Mouse (Mus musculus): ENCODE results near the gene Cfap65. TPM values are rescaled to one million over a fixed set of nuclear protein-coding genes. Genes with fewer than 3 reads are reported as not detected.

The Cfap65 gene
- polyA plus RNA-seq, 2 experiments from 2014 or later = not detected

DNA sequence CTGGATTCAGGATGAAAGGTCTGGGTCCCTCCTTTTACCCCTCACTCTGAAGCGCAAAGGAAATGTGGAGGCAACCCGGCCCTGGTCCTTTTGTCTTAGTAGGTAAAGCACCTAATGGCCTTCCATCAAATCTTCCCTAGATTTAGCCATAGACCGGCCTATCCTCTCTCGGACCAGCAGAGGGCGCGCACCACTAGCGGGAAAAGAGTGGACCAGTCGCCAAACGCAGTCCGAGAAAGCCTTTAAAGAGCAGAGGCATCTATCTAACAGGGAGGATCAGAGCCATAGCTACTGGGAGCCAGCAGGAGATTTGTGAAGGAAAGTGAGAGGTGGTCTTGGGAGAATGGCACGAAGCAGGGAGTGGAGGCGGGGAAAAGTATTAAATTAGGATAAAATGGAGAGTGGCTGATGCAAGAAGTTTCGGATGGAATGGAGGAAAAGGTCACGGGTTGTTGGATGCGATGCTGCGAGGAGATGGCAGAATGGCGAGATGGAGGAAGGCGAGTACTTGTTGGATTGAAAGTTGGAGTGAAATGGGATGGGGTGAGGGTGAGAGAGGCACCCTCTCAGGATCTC lies 54.5 kb downstream of the Cfap65 start:
- ATAC-seq = peak; percentile 64

DNA sequence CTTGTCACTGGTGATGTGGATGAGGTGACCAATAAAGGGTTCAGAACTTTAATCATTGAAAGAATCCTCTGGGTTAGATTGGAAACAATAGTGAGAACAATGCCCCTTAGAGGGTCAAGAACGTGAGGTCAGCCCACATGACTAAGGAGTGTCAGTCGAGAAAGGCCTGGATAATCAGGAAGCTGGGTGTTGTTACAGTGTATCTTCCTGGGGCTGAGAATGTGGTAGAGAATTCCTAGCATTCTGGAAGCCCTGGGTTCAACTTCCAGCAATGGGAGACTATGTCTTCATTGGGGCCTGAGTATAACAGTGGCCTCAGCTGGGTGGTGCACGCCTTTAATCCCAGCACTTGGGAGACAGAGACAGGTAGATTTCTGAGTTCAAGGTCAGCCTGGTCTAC lies 58.2 kb downstream of the Cfap65 start:
- ATAC-seq = no peak

DNA sequence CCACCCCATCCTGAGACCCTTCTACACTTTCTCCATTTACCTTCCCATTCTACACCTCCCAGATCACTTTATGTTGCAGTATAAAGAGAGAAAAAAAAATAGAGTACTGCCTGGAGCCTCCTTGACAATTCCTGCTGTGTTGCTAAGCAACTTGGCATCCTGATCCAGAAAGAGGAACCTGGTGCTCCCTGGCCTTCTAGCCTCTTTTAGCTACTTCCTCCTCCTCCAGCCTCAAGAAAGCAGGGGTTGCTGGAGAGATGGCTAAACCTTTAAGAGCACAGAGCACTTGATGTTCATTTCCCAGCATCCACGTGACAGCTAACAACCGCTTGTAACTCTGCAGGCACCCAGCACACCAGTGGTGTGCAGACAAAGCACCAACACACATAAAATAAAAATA lies 63.2 kb downstream of the Cfap65 start:
- no peak for ATAC-seq

DNA sequence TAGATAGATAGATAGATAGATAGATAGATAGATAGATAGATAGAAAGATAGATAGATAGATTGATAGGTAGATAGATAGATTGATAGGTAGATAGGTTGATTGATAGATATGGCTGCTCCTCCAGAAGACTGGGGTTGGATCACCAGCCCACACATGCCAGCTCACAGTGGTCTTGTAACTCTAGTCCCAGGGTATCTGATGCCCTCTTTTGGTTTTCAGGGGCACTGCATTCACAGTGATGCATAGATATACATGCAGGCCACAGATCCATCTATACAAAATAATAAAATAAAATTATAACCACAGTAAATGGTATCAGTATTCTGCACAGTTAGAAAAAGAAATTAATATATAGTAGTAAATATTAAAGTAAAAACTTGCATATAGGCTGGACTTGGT lies 73.6 kb downstream of the Cfap65 start:
- ATAC-seq = no peak

DNA sequence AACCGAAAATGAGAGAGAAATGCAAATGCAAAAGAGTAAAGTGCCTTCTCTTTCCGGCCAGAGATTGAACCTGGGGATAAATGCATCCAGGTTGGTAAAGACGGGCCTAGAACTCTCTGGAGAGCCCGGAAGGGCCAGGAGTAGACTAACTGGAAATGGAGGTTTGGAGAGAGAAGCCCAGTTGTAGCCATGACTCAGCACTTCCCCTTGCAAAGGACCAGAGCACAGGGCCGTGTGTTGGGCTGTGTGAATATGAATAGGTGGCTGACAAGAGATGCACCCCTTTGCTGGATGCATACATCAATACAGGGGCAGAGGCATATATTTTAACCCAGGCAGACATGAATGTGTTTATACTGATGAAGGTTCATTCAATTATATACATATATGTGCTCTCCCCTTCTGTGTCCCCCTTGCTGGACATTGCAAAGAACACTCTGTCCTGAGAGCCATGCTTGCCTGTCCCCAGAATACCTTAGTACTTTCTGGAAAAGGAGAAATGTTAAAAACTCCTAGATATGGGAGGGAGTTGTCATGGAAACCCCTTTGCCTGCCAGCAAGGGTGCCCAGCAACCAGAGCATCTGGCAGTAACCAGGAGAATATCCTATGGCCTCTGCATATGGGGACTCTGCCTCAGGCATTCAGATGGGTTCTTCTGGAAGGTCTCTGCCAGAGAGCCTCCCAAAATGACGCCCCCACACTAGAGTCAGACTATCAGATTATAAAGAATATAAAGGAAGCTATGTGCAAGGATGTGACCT lies 76.0 kb downstream of the Cfap65 start:
- no peak for ATAC-seq

DNA sequence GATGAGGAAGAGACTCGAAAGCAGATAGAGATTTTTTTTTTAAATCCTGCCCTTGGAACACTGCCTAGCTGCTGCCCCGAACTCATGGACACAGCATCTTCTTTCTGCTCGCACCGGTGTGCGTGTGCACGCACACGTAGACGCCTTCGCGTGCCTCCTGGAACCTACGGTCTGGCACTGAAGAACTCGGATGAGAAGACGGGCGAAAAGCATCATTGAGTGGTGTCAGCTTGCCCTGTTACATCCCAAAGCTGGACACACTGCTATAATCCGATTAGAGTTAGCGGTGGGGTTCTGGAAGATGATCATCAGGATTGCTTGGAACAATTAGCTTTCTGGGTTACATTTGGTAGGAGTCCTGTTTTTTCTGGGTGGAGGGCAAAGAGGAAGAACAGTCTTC lies 76.6 kb downstream of the Cfap65 start:
- no peak for ATAC-seq

DNA sequence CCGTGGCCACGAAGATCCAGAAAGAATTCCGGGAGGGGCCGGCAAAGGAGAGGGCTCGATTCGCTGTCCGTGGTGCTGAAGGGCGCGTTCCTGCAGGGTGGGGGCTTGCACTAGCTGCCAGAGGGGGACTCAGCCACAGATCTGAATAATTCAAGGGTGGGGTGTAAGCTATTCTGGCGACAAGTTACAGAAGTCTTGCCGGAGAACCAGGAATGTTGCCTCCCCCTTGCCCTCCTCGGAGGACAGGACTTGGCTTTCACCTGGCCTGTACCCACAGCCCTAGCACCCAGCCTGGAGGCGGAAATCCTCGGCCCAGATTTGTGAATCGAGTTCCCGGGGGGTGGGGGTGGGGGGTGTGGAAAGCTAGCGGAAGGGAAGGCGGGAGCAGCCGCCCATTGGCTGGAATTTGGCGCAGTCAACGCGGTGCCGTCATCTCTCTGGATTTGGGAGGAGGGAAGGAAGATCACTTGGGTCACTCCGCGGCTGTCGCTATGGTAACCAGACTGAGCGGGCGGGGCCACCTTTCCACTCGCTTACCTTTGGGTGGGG lies 77.2 kb downstream of the Cfap65 start:
- ATAC-seq = no peak

DNA sequence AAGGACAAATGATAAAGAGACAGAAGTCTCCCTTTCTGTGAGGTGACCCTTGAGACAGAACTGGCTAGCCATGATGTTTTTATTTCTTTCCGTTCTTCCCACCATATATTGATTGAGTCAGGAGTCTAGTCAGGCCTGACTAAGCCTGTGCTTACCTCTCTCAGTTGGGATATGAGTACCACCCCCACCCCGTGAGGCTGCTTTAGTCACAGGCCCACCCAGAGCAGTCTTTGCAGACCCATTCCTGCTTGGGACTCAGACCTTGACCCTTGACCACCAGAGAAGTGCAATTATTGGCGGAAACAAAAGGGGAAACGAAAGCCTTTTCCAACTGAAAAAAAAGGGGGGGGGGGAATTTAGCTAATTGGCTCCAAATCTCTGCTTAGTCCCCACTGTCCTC lies 77.7 kb downstream of the Cfap65 start:
- ATAC-seq = no peak

DNA sequence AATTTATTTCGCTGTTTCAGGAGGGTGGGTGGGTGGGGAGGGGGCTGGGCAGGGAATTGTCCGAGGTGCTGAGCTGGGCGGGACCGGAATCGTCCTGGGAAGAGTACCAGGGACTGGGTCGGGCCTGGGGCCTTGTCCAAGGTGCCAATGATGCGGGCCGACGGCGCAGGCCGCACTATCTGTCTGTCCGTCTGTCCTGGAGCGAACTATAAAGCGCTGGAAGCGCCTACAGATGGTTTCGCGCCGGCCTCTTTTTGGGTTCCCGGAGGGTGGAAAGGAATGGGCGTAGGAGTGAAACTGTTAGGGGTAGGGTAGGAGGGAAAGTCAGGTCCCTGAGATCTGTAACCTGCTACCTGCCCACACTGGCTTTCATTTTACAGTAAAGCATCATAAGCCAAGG lies 78.2 kb downstream of the Cfap65 start:
- no peak for ATAC-seq

DNA sequence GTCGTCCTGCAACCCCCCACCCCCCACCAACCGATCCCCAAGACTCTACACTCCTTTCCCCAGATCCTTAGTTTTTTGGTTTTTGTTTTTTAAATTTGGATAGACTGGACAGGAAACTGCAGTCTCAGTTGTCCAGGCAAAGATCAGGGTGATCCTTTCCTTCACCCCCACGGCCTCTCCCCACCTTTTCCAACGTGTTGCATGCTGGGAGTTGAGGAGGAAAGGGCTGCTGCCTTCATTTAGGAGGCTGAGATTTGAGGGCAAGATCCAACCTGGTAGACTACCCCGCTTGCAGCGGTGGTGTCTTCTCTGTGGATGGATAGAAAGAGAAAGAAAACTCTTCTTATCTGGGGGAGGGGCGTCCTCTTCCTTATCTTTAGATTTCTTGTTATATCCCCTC lies 78.6 kb downstream of the Cfap65 start:
- no peak for ATAC-seq

DNA sequence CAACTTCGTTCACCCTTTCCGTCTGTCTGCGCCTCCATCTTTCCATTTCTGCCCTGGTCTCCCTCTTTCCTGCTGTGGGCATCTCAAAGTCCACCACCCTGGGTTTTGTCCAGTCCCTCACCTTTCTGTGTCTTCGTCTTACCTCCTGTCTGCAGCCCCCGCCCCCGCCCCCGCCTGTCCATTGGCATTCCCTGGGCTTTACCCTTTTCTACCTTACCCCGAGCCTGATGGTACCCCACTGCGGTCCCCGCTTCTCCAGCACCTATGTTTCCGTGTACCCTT lies 79.0 kb downstream of the Cfap65 start:
- ATAC-seq = no peak

DNA sequence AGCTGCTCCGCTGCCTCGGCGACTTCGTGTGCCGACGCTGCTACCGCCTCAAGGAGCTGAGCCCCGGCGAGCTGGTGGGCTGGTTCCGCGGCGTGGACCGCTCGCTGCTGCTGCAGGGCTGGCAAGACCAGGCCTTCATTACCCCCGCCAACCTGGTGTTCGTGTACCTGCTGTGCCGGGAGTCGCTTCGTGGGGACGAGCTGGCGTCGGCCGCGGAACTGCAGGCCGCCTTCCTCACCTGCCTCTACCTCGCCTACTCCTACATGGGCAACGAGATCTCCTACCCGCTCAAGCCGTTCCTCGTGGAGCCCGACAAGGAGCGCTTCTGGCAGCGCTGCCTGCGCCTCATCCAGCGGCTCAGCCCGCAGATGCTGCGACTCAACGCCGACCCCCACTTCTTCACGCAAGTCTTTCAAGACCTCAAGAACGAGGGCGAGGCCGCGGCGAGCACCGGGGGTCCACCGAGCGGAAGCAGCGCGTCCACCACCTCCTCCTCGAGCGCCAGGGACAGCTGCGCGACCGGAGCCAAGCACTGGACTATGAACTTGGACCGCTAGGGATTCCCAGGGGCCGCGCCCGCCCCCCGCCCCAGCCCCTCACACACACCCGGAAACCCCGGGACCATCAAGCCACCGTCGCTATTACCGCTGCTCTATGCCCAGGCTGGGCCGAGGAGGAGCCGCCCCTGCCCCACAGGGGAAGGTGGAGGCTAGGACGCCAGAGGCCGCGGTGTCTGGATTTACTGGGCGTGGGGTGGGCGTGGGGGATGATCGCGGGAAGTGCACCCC lies 79.6 kb downstream of the Cfap65 start:
- ATAC-seq = no peak

DNA sequence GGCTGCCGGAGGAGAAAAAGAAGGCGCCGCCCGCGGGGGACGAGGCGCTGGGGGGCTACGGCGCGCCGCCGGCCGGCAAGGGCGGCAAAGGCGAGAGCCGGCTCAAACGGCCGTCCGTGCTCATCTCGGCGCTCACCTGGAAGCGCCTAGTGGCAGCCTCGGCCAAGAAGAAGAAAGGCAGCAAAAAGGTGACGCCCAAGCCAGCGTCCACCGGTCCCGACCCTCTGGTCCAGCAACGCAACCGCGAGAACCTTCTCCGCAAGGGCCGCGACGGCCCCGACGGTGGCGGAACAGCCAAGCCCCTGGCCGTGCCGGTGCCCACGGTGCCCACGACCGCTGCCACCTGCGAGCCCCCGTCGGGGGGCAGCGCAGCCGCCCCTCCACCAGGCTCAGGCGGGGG lies 80.2 kb downstream of the Cfap65 start:
- no peak for ATAC-seq

DNA sequence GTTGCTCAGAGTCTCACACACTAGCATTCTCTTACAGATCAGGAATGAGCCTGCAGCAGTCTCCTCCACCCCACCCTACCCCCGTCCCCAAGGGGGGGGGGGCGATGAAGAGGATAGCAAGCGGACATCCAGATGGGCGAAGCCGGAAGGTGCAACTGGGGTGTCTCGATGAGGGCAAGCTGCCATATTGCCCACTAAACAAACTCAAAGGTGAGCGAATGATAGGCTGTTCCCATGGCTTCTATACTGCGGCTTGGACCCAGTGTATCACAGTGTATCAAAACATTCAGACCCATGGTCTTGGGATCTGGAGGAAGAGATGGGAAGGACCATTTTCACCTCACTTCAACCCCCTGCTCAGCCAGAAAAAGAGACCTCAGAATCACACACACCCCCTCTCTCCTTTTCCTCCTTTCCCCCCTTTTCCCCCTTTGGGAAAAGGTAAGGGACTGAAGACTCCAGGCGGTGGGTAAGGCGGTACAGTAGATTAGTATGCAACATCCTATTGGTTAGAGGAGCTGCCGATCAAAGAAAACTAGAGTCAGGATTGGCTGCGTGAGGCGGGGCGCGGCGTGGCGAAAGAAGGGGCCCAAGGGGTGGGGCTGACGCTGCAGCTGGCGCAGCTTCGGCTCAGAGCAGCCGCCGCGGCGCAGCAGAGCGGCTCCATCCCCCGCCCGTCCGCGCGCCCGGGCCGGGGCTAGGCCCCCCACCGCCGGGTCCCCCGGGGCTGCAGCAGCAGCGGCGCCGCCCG lies 80.9 kb downstream of the Cfap65 start, which contains the start of gene Cdk5r2:
Gene Cdk5r2, plus strand, starts transcription at position 629 of the 751 bp plus-strand sequence.
- peak; percentile 88 for ATAC-seq

Other genes starting within 250 kb of the Cfap65 start
- gene Cyp27a1, start 222.0 kb downstream of the Cfap65 start, polyA plus RNA-seq (2017; shearing (Covaris generic)) = not detected
- not detected for gene Prkag3, start 186.4 kb downstream of the Cfap65 start, polyA plus RNA-seq (2017; shearing (Covaris generic))
- not detected for gene Wnt6, start 163.7 kb downstream of the Cfap65 start, polyA plus RNA-seq (2017; shearing (Covaris generic))
- under 1 TPM; 0.13 to 0.48 TPM for gene Wnt10a, start 144.1 kb downstream of the Cfap65 start, polyA plus RNA-seq (2017; shearing (Covaris generic))
- gene Cdk5r2, start 80.7 kb downstream of the Cfap65 start, polyA plus RNA-seq (2017; shearing (Covaris generic)) = not detected
- not detected for gene Fev, start 50.2 kb downstream of the Cfap65 start, polyA plus RNA-seq (2017; shearing (Covaris generic))
- gene Cryba2, start 42.5 kb downstream of the Cfap65 start, polyA plus RNA-seq (2017; shearing (Covaris generic)) = not detected
- gene Ihh, start 16.1 kb upstream of the Cfap65 start, polyA plus RNA-seq (2017; shearing (Covaris generic)) = not detected
- 10 to 100 TPM in 1 of 2 experiments, 1 to 10 TPM in 1; 6.1 to 15.3 TPM for gene Nhej1, start 189.6 kb upstream of the Cfap65 start, polyA plus RNA-seq (2017; shearing (Covaris generic))
- under 1 TPM in 1 of 2 experiments, not detected in 1; 0.20 TPM for gene Slc23a3, start 198.3 kb upstream of the Cfap65 start, polyA plus RNA-seq (2017; shearing (Covaris generic))
- 100 to 1,000 TPM; 125 to 195 TPM for gene Cnppd1, start 207.1 kb upstream of the Cfap65 start, polyA plus RNA-seq (2017; shearing (Covaris generic))
- 10 to 100 TPM; 19.2 to 32.9 TPM for gene Retreg2, start 207.2 kb upstream of the Cfap65 start, polyA plus RNA-seq (2017; shearing (Covaris generic))
- gene Zfand2b, start 233.0 kb upstream of the Cfap65 start, polyA plus RNA-seq (2017; shearing (Covaris generic)) = 10 to 100 TPM; 54.7 to 71.9 TPM
- 1 to 10 TPM in 1 of 2 experiments, under 1 TPM in 1; 0.97 to 6.9 TPM for gene Abcb6, start 244.8 kb upstream of the Cfap65 start, polyA plus RNA-seq (2017; shearing (Covaris generic))

Measured in CD4-positive, CD25-positive, alpha-beta regulatory T cell, adult 4 months (primary cell).